Mouse (Mus musculus) hindbrain, embryonic 15.5 days (tissue): ENCODE measurements around the gene Sash1. TPM values are rescaled to one million over a fixed set of nuclear protein-coding genes. Genes with fewer than 3 reads are reported as not detected.

Experiments
- ATAC-seq: fragments of 200-750 bp; cut with Nextera tagmentation; 2 replicates; pipeline ENCODE4 v1.8.0; 2017; ENCODE audit warnings: low read depth, moderate number of reproducible peaks, moderate TSS enrichment; ENCODE audit not compliant: low FRiP score
- H3K27ac ChIP-seq: fragments of 300-500 bp; sonication (generic); replicated peaks from 2 replicates; pipeline ENCODE4 v1.5.1; 2015; ENCODE audit warnings: mild to moderate bottlenecking, inconsistent platforms
- H3K27me3 ChIP-seq: fragments of 300-500 bp; sonication (generic); 2 replicates; pipeline ENCODE4 v1.6.1; 2015; ENCODE audit warnings: control low read depth, inconsistent platforms
- H3K36me3 ChIP-seq: fragments of 300-500 bp; sonication (generic); 2 replicates; pipeline ENCODE4 v1.6.1; 2015; ENCODE audit warnings: control low read depth, inconsistent platforms
- H3K4me1 ChIP-seq: fragments of 300-500 bp; sonication (generic); replicated peaks from 2 replicates; pipeline ENCODE4 v1.6.1; 2015; ENCODE audit warnings: control low read depth, inconsistent platforms
- H3K4me2 ChIP-seq: fragments of 300-500 bp; sonication (generic); 2 replicates; pipeline ENCODE4 v1.6.1; 2015; ENCODE audit warnings: moderate library complexity, mild to moderate bottlenecking, inconsistent platforms
- H3K4me3 ChIP-seq: fragments of 300-500 bp; sonication (generic); 2 replicates; pipeline ENCODE4 v1.5.1; 2015; ENCODE audit warnings: mild to moderate bottlenecking, inconsistent platforms
- H3K9ac ChIP-seq: fragments of 300-500 bp; sonication (generic); 2 replicates; pipeline ENCODE4 v1.6.1; 2015; ENCODE audit warnings: inconsistent platforms
- H3K9me3 ChIP-seq: fragments of 300-500 bp; sonication (generic); 2 replicates; pipeline ENCODE4 v1.6.1; 2016; ENCODE audit warnings: control low read depth, inconsistent platforms
- WGBS: fragments of 180-500 bp; shearing (Covaris S2); methylation state at CpG from one replicate; pipeline ENCODE4 v1.1.7; 2015; 5-methylcytosine and 5-hydroxymethylcytosine counted together
- polyA plus RNA-seq: library from polyadenylated mRNA; unstranded; fragments of >200 nt; fragmentation: Nextera tagmentation; extraction: Ambion mirVana; gene quantifications from 2 replicates; pipeline ENCODE4 v1.2.1, GENCODE M21; 2015

Sash1 gene
- polyA plus RNA-seq, 1 experiment from 2014 or later, result 3.1 TPM

DNA sequence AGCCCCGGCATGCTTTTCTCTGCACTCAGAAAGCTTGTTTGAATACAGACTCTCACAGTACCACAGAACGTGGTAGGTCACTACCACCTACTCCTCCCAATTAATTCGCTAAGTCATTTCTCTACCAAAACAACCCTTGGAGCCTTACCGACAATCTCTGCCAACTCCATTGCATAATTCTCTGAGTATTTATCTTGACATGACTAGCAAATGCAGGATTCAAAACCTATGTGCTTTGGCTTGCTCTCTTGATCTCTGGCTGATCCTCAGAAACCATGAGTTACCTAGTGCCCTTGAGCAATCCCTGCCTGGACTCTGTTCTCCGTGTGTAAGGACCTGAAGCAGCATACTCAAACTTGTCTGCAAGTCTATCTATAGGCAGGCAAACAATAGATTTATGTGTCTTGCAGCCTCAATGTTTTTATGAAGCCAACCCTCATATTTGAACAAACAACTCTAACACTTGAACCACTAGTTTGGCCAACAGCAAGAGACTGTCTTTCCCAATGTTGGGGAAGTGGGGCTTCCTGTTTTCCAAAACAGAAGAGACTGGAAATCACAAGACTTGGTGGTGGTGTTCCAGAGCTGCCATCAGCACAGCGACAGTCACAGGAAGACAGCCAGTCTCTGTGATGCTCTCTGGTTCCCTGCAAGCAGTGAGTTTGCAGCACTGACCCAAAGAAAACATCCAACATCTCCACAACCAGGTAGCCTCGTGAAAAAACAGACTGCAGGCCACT is 12.1 kb downstream of the Sash1 start:
- no peak overlapping the region for H3K4me2 ChIP-seq
- ATAC-seq, result no peak
- no peak overlapping the region for H3K9ac ChIP-seq
- no peaks in the 10 kb centered on the region for H3K4me1 ChIP-seq
- no peaks in the 10 kb centered on the region for H3K9me3 ChIP-seq
- H3K36me3 ChIP-seq, result no peaks in the 10 kb centered on the region
- no peak overlapping the region for H3K4me3 ChIP-seq
- no peak overlapping the region for H3K27ac ChIP-seq
- no peaks in the 10 kb centered on the region for H3K27me3 ChIP-seq
- WGBS, result 86% methylated on average over 7 of the region's 7 CpGs

DNA sequence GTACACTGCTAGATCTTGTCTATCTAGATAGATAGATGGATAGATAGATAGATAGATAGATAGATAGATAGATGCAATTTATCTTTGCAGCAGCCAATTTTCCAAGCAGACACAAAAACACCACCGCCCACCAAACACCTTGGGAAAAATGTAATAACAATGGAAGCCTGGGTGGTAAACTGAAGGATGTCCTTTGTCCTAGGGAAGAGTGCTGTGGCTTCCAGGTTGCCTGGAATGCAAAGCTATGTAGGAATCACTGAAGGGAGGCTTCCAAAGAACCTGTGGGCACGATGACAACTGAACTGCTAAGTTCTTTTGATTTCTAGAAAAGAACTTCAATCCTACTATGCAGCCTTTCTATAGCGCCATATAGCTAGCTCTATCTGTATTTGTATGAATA is 13.1 kb downstream of the Sash1 start:
- no peak overlapping the region for H3K4me3 ChIP-seq
- no peak overlapping the region for H3K4me2 ChIP-seq
- H3K9me3 ChIP-seq, result no peaks in the 10 kb centered on the region
- H3K27me3 ChIP-seq, result no peaks in the 10 kb centered on the region
- no peak overlapping the region for H3K9ac ChIP-seq
- no peak overlapping the region for H3K27ac ChIP-seq
- WGBS, result 93% methylated on average over 3 of the region's 3 CpGs
- no peaks in the 10 kb centered on the region for H3K36me3 ChIP-seq
- H3K4me1 ChIP-seq, result no peaks in the 10 kb centered on the region
- ATAC-seq, result no peak

DNA sequence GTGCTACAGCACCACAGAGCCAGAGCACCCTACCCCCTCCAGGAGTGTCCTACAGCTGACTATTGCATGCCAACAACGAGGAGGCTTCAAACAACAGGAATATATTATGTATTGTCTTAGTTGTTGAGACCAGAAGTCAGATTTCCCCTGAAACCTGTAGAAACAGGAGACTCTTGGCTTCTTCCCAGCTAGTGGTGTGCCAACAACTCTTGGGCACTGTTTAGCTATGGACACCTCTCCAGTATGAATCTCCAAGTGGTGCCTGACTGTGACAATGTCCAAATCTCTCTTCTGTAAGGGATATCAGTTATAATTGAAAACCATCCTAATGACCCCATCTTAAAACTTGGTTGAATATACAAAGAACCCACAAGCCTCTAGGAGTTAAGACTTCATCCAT is 13.9 kb downstream of the Sash1 start:
- H3K4me1 ChIP-seq, result no peaks in the 10 kb centered on the region
- no peak overlapping the region for H3K27ac ChIP-seq
- no peak overlapping the region for H3K4me2 ChIP-seq
- H3K4me3 ChIP-seq, result no peak overlapping the region
- no peaks in the 10 kb centered on the region for H3K36me3 ChIP-seq
- H3K9ac ChIP-seq, result no peak overlapping the region
- no peaks in the 10 kb centered on the region for H3K27me3 ChIP-seq
- H3K9me3 ChIP-seq, result no peaks in the 10 kb centered on the region
- WGBS, result 60% methylated on average over 1 of the region's 1 CpGs
- no peak for ATAC-seq

DNA sequence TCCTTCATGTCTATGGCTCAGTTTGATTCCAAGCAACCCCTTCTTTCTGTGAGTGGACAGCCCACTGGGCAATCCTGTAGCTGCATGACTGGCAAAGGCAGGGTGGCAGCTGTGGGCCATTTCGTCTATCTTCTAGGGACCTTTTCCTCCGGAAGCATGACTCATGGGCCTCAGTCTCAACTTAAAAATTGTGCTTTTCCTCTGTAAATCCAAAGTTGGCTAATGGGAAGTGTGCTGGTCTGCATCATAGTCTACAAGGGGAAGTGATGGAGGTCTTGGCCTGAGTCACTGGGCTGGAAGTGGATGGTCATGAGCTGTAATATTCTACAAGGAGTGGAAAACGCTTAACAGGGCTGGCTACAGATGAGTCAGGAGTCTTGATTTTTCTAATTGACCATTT is 15.5 kb downstream of the Sash1 start:
- Histone ChIP-seq H3K4me1 (no peaks in the 10 kb centered on the region), H3K27me3 (no peaks in the 10 kb centered on the region), H3K4me3 (no peak overlapping the region), H3K27ac (no peak overlapping the region), H3K9ac (no peak overlapping the region), H3K36me3 (no peaks in the 10 kb centered on the region), H3K4me2 (no peak overlapping the region), H3K9me3 (no peaks in the 10 kb centered on the region)
- 91% methylated on average over 3 of the region's 3 CpGs for WGBS
- no peak for ATAC-seq

DNA sequence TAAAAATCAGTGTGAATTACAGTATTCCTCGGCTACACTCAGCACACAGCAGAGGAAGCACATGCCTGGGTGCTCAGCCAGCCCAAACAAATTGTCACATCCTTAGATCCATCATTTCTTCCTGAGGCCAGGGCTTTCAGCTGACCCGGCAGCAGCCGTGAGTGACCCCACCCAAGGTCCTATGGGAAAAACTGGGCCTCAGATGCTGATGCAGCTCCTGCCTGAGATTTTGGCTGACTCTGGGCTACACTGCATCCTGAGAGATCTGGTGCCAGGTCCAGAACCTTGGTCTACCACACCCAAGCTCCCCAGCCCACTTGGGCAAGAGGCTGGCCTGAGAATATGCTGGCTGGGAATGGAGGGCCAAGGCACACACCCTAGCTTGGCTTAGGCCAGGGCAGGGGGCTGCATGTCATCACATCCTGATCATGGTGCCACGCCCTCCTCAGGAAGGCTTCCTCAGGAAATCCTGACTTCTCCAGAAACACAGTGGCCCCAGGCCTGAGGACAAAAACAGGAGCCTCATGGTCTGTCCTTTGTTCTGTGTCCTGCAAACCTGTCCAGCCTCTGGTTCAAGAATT is 19.7 kb downstream of the Sash1 start:
- Histone ChIP-seq H3K9ac (no peak overlapping the region), H3K4me3 (no peak overlapping the region), H3K4me1 (no peaks in the 10 kb centered on the region), H3K27ac (0 out of 2 replicates have a peak overlapping the region, but pooled peaks have one; percentile 28), H3K9me3 (no peaks in the 10 kb centered on the region), H3K4me2 (no peak overlapping the region), H3K36me3 (no peaks in the 10 kb centered on the region), H3K27me3 (no peaks in the 10 kb centered on the region)
- WGBS, result 77% methylated on average over 4 of the region's 4 CpGs
- peak; percentile 36; the same call in 1 of the 2 replicates for ATAC-seq

DNA sequence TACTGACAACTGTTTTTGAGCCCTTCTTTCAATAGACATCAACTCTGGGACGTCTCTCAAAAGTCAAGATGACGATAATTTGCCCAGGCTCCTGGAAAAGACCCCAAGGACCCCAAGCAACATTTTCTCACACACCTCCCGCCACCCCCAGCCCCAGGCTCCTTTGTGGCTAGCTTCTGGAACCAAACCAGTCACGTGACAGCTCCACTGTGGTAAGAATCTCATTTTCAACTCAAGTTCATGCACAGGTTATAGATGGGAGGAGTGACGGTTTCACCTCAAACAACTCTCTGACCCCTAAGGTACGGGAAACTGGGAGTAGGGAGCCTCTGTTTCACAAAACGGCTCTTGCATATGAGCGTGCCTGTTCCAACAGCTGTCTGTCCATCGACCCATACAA is 25.2 kb downstream of the Sash1 start:
- Histone ChIP-seq H3K9ac (no peak overlapping the region), H3K4me1 (no peaks in the 10 kb centered on the region), H3K9me3 (no peaks in the 10 kb centered on the region), H3K4me2 (no peak overlapping the region), H3K27ac (no peak overlapping the region), H3K4me3 (no peak overlapping the region), H3K36me3 (no peaks in the 10 kb centered on the region), H3K27me3 (no peaks in the 10 kb centered on the region)
- no peak for ATAC-seq
- WGBS, result 80% methylated on average over 9 of the region's 9 CpGs

DNA sequence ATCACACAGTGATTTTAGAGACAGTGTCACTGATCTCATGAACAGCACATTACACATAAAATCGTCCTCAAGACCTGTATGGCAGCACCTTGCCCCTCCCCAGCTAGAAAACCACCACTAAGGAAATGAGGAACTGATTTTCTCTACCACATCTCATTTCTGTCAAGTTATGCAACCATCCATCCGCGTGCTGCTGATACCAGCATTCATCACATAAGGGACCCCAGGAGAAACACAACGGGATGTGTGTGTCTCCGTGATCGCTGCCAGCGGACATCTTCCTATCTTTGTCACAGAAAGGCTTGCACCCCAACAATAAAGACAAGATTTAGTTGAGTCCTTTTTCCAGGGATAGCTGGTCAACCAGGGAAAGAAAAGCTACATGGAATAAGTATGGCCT is 27.2 kb downstream of the Sash1 start:
- H3K4me2 ChIP-seq, result no peak overlapping the region
- no peak for ATAC-seq
- H3K27ac ChIP-seq, result no peak overlapping the region
- no peak overlapping the region for H3K9ac ChIP-seq
- H3K9me3 ChIP-seq, result no peaks in the 10 kb centered on the region
- no peaks in the 10 kb centered on the region for H3K4me1 ChIP-seq
- WGBS, result 93% methylated on average over 7 of the region's 7 CpGs
- H3K4me3 ChIP-seq, result no peak overlapping the region
- no peaks in the 10 kb centered on the region for H3K27me3 ChIP-seq
- H3K36me3 ChIP-seq, result no peaks in the 10 kb centered on the region

DNA sequence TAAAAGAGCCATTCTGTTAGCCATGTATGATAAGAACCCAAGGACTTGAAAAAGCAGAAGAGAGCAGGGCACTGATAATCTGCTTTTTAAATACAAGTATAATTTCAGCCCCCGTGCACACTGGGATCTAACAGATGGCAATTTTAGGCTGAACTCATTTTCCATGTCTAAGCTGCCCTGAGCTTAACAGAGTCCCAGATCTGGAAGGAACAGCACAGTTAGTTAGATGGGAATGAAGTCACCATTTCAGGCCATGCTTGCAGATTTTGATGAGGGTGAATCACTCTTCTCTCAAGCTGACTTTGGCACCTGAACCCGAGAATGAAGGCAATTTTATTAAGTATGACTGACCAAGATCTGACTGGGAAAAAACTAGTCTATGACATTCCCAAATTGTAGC is 28.9 kb downstream of the Sash1 start:
- H3K27me3 ChIP-seq, result no peaks in the 10 kb centered on the region
- H3K9ac ChIP-seq, result no peak overlapping the region
- H3K27ac ChIP-seq, result no peak overlapping the region
- ATAC-seq, result no peak
- WGBS, result 82% methylated on average over 2 of the region's 2 CpGs
- H3K9me3 ChIP-seq, result no peaks in the 10 kb centered on the region
- no peaks in the 10 kb centered on the region for H3K36me3 ChIP-seq
- H3K4me2 ChIP-seq, result no peak overlapping the region
- H3K4me3 ChIP-seq, result no peak overlapping the region
- no peaks in the 10 kb centered on the region for H3K4me1 ChIP-seq

DNA sequence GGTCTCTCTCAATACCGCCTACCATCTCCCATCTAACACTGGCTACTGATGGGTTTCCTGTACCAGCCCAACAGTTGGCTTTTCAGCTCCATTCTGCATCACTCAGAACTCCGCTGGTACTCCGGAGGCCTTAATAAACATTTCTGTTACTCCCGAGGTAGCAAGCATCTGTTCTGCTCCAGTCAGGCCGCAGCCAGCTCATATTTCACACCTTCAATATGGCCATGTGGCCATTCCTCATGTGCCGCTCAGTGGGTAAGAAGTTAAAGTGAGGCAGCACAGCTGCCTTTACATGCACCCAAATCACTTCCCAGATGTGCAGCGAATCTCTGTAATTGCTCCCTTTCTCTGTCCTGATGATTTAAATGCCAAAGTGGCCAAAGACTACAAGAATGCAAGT is 32.5 kb downstream of the Sash1 start:
- Histone ChIP-seq H3K4me1 (no peaks in the 10 kb centered on the region), H3K27ac (no peak overlapping the region), H3K9ac (no peak overlapping the region), H3K9me3 (no peaks in the 10 kb centered on the region), H3K4me2 (no peak overlapping the region), H3K36me3 (no peaks in the 10 kb centered on the region), H3K4me3 (no peak overlapping the region), H3K27me3 (no peaks in the 10 kb centered on the region)
- 76% methylated on average over 7 of the region's 7 CpGs for WGBS
- no peak for ATAC-seq

DNA sequence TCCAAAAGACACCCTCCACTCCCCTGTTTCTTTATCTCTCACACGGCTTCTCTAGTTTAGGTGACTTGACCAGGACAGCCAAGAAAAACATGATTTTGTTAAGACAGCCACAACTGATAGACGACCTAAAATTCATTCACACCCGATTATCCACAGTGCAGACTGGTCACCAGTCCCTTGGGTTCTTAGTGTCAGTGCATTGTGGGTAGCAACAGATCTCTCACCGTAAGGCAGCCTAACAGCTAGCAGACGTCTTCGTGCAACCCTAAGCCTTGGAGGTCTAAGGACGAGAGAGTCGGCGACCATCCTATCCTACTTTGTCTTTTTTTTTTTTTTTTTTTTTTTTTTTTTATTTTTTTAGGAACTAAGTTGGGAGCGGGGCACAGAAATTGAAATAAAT is 34.2 kb downstream of the Sash1 start:
- H3K4me3 ChIP-seq, result no peak overlapping the region
- no peaks in the 10 kb centered on the region for H3K27me3 ChIP-seq
- no peaks in the 10 kb centered on the region for H3K9me3 ChIP-seq
- H3K27ac ChIP-seq, result no peak overlapping the region
- WGBS, result 82% methylated on average over 10 of the region's 10 CpGs
- no peak overlapping the region for H3K9ac ChIP-seq
- no peaks in the 10 kb centered on the region; the same call in 1 of the 2 replicates for H3K4me1 ChIP-seq
- H3K36me3 ChIP-seq, result no peaks in the 10 kb centered on the region
- H3K4me2 ChIP-seq, result no peak overlapping the region
- ATAC-seq, result no peak

DNA sequence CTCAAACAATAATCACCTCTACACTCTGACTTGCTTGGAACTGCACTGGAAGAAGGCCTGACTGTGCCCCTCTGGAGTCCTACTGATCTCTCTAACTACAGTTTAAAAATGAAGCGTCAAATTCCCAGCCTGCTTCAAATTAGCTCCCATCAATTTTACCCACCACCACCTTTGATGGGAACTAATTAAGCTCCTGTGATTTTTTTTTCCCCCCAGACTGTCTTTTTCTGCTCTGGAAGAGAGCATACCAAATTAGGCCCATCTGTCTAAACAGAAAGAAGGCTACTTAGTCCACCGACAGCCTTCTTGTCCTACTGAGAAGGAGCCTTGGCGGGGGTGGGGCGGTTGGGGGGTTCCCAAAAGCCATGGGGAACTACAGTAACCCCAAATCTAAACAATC is 37.9 kb downstream of the Sash1 start:
- Histone ChIP-seq H3K4me1 (peaks cover 3% of the 10 kb centered on the region; the same call in 1 of the 2 replicates), H3K4me2 (no peak overlapping the region), H3K27me3 (no peaks in the 10 kb centered on the region), H3K9ac (no peak overlapping the region), H3K4me3 (no peak overlapping the region), H3K36me3 (no peaks in the 10 kb centered on the region), H3K27ac (no peak overlapping the region), H3K9me3 (no peaks in the 10 kb centered on the region)
- peak; percentile 31; the same call in 1 of the 2 replicates for ATAC-seq
- 51% methylated on average over 4 of the region's 4 CpGs for WGBS

DNA sequence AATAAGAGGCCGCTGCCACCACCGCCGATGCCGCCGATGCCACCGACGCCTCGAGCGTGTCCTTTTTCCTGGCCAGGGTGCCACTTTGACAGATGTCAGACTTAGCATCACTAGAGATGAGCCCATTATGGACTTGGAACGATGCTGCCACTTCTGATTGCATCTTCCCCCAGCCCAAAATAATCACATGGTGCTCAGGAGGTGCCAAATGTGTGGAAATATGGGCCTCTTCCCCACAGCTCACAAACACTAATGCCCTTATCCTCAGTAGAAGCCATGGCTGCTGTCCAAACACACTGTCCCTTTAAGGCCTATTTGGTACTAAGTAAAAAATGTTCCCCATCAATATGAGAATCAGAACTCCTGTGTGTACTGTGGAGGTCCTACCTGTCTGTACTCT is 39.6 kb downstream of the Sash1 start:
- Histone ChIP-seq H3K36me3 (no peaks in the 10 kb centered on the region), H3K27me3 (no peaks in the 10 kb centered on the region), H3K27ac (no peak overlapping the region), H3K9me3 (no peaks in the 10 kb centered on the region), H3K4me2 (no peak overlapping the region), H3K9ac (no peak overlapping the region), H3K4me3 (no peak overlapping the region), H3K4me1 (peaks cover 3% of the 10 kb centered on the region; the same call in 1 of the 2 replicates)
- ATAC-seq, result no peak
- 79% methylated on average over 10 of the region's 10 CpGs for WGBS
